Mouse (Mus musculus) adrenal gland, postnatal 25 days (tissue): ENCODE data around the gene Cep164. TPM values are rescaled to one million over a fixed set of nuclear protein-coding genes. Genes with fewer than 3 reads are reported as not detected.
"Not testable (repeated sequence)": the region's sequence is repeated elsewhere in the genome, so short reads cannot be mapped to it uniquely, and the experiment has no call there.

Experiments used
- DNase-seq: peaks from one replicate; pipeline ENCODE4 v3.0.0; 2021; ENCODE audit warnings: mixed read lengths
- long read RNA-seq: library from polyadenylated mRNA; stranded (forward); transcript quantifications from one replicate; pipeline ENCODE4 v2.0.0, GENCODE M21; 2021
- total RNA-seq: library from RNA; stranded (reverse); gene quantifications from 2 replicates; pipeline ENCODE4 v1.2.3, GENCODE M21; 2021

The Cep164 gene
- total RNA-seq = 20.6 and 23.1 TPM in 2 replicates
- long read RNA-seq, partial matches to known transcripts = 2 of 3 reads
- long read RNA-seq, other reads (novel, unspliced or antisense) = 1 of 3 reads

GRCm38 (mm10) chr9:45828291-45828963, at the start of gene Cep164:
Gene Cep164, minus strand, starts transcription at chr9:45828691.
- peak; percentile 83 for DNase-seq

- DNase-seq = no peak
Observed at GRCm38 (mm10) chr9:45877928-45878327, 49.4 kb upstream of the Cep164 start.

GRCm38 (mm10) chr9:45870265-45870664, 41.8 kb upstream of the Cep164 start:
- DNase-seq = no peak

- no peak for DNase-seq
Observed at GRCm38 (mm10) chr9:45869181-45869580, 40.7 kb upstream of the Cep164 start.

- DNase-seq = no peak
Observed at GRCm38 (mm10) chr9:45861813-45862212, 33.3 kb upstream of the Cep164 start.

GRCm38 (mm10) chr9:45859364-45859763, 30.9 kb upstream of the Cep164 start:
- no peak for DNase-seq

GRCm38 (mm10) chr9:45854136-45854535, 25.6 kb upstream of the Cep164 start:
- DNase-seq = no peak

GRCm38 (mm10) chr9:45853695-45854094, 25.2 kb upstream of the Cep164 start:
- DNase-seq = no peak

GRCm38 (mm10) chr9:45851776-45852175, 23.3 kb upstream of the Cep164 start:
- DNase-seq = no peak

- DNase-seq = no peak
Observed at GRCm38 (mm10) chr9:45851330-45851729, 22.8 kb upstream of the Cep164 start.

- DNase-seq = no peak
Observed at GRCm38 (mm10) chr9:45850528-45851155, 22.2 kb upstream of the Cep164 start.

GRCm38 (mm10) chr9:45849528-45850408, 21.3 kb upstream of the Cep164 start:
- no peak for DNase-seq

GRCm38 (mm10) chr9:45846891-45847460, 18.5 kb upstream of the Cep164 start:
- DNase-seq = no peak

- not testable (repeated sequence) for DNase-seq
Observed at GRCm38 (mm10) chr9:45846176-45846575, 17.7 kb upstream of the Cep164 start.

- DNase-seq = no peak
Observed at GRCm38 (mm10) chr9:45845541-45845940, 17.1 kb upstream of the Cep164 start.

- DNase-seq = no peak
Observed at GRCm38 (mm10) chr9:45843780-45844179, 15.3 kb upstream of the Cep164 start.

- DNase-seq = no peak
Observed at GRCm38 (mm10) chr9:45843007-45843406, 14.5 kb upstream of the Cep164 start.

GRCm38 (mm10) chr9:45841458-45841857, 13.0 kb upstream of the Cep164 start:
- no peak for DNase-seq

GRCm38 (mm10) chr9:45840331-45840730, 11.8 kb upstream of the Cep164 start:
- DNase-seq = no peak

GRCm38 (mm10) chr9:45839982-45840300, 11.4 kb upstream of the Cep164 start:
- no peak for DNase-seq

GRCm38 (mm10) chr9:45839139-45839981, 10.9 kb upstream of the Cep164 start:
- peak; percentile 12 for DNase-seq
